Mouse (Mus musculus): ENCODE measurements at regions not wholly inside any gene's neighbourhood (a gene's known extent, or its start where the extent isn't known, plus 50 kb on each side); places are given as distances from the start of the nearest gene placed in this dataset.

- peak; percentile 76 for DNase-seq (ENCODE audit: low spot score)
- WGBS = 44% methylated on average over 5 of the region's 5 CpGs
- Histone ChIP-seq H3K4me3 (ENCODE audit: low read length) (no peak overlapping the region), H3K9ac (replicated peaks; ENCODE audit: low read length) (no peak overlapping the region), H3K27me3 (ENCODE audit: insufficient read depth, low read length) (no peaks in the 10 kb centered on the region), H3K27ac (no peak overlapping the region), H3K36me3 (ENCODE audit: insufficient read depth, low read length) (no peaks in the 10 kb centered on the region), H3K4me2 (ENCODE audit: low read depth, low read length) (no peak overlapping the region), H3K4me1 (ENCODE audit: insufficient read depth, low read length) (no peaks in the 10 kb centered on the region), H3K9me3 (ENCODE audit: low read length) (no peaks in the 10 kb centered on the region)
- peak; percentile 74 for ATAC-seq
- TF ChIP-seq CTCF (IDR thresholded peaks at IDR 0.05; ENCODE audit: low read depth) = peak; percentile 76
These were observed 137.4 kb downstream of the Kitl start for GRCm38 (mm10) chr10:100152821-100153220.

- H3K4me1 ChIP-seq (ENCODE audit: insufficient read depth, low read length) = no peaks in the 10 kb centered on the region
- no peak overlapping the region for H3K9ac ChIP-seq (replicated peaks; ENCODE audit: low read length)
- no peak overlapping the region for H3K4me3 ChIP-seq (ENCODE audit: low read length)
- DNase-seq (ENCODE audit: low spot score) (no peak), ATAC-seq (no peak)
- H3K27ac ChIP-seq = no peak overlapping the region
- H3K9me3 ChIP-seq (ENCODE audit: low read length) = no peaks in the 10 kb centered on the region
- 92% methylated on average over 3 of the region's 3 CpGs for WGBS
- H3K27me3 ChIP-seq (ENCODE audit: insufficient read depth, low read length) = no peaks in the 10 kb centered on the region
- no peak for TF ChIP-seq CTCF (IDR thresholded peaks at IDR 0.05; ENCODE audit: low read depth)
- no peak overlapping the region for H3K4me2 ChIP-seq (ENCODE audit: low read depth, low read length)
- H3K36me3 ChIP-seq (ENCODE audit: insufficient read depth, low read length) = no peaks in the 10 kb centered on the region
These were observed 137.9 kb downstream of the Kitl start for GRCm38 (mm10) chr10:100153311-100153710.

DNA sequence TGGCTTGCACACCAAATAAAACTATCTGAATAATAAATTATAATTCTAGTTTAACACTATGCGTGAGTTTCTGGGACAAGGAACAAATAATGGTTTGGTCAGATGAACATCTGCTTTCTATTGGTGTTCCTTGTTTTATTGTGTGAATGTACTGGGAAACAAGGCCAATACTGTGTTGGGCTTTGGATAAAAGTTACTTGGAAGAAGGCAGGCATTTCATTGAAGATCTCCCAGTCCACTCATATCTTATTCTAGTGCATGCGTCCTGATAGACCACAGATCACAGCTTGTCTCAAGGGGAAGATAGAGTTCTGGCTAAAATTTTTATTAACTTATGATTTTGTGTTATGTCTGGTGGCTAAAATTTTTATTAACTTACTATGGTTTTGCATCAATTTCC is 140.1 kb downstream of the Kitl start:
- DNase-seq (ENCODE audit: low spot score) (no peak), ATAC-seq (no peak)
- no peak overlapping the region for H3K27ac ChIP-seq
- H3K4me2 ChIP-seq (ENCODE audit: low read depth, low read length) = no peak overlapping the region
- no peaks in the 10 kb centered on the region for H3K9me3 ChIP-seq (ENCODE audit: low read length)
- 80% methylated on average over 2 of the region's 2 CpGs for WGBS
- H3K9ac ChIP-seq (replicated peaks; ENCODE audit: low read length) = no peak overlapping the region
- TF ChIP-seq CTCF (IDR thresholded peaks at IDR 0.05; ENCODE audit: low read depth) = no peak
- H3K4me1 ChIP-seq (ENCODE audit: insufficient read depth, low read length) = no peaks in the 10 kb centered on the region
- no peaks in the 10 kb centered on the region for H3K27me3 ChIP-seq (ENCODE audit: insufficient read depth, low read length)
- H3K36me3 ChIP-seq (ENCODE audit: insufficient read depth, low read length) = no peaks in the 10 kb centered on the region
- no peak overlapping the region for H3K4me3 ChIP-seq (ENCODE audit: low read length)

DNA sequence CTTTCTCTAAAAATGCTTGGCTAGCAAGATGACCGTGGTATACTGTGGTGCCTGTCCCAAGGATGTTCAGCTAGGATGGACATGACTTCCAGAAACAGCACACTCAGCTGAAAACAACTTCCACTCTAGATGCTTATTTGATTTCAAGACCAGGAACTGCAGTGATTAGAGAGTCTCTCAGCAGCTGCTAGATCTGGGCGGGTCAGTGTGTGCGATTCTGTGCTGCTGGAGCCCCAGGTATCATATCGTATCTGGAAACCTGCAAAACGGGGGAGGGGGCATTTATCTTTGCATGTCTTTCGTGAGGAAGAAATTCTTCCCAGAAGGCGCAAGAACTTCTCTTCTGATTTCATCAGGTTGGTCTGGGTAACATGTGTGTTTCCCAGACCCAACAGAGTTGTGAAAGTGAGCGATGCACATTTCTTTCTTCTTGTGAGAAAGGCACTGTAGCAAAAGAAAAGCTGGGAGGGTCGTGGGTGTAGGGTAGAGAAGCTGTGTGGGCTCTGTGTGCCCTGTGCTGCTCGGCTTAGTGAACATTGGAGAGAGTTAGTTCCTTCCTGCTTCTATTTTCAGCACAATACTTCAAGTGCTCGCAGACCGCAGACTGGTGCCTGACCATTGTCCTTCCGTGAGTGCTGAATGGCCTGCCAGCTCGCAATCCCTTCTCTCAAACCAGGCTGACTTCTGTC is 144.6 kb downstream of the Kitl start:
- Histone ChIP-seq H3K4me2 (ENCODE audit: low read depth, low read length) (no peak overlapping the region), H3K9ac (replicated peaks; ENCODE audit: low read length) (no peak overlapping the region), H3K4me3 (ENCODE audit: low read length) (no peak overlapping the region), H3K27ac (0 out of 2 replicates have a peak overlapping the region, but pooled peaks have one; percentile 7), H3K9me3 (ENCODE audit: low read length) (no peaks in the 10 kb centered on the region), H3K4me1 (ENCODE audit: insufficient read depth, low read length) (no peaks in the 10 kb centered on the region), H3K36me3 (ENCODE audit: insufficient read depth, low read length) (no peaks in the 10 kb centered on the region), H3K27me3 (ENCODE audit: insufficient read depth, low read length) (no peaks in the 10 kb centered on the region)
- no peak for ATAC-seq
- no peak for TF ChIP-seq CTCF (IDR thresholded peaks at IDR 0.05; ENCODE audit: low read depth)
- 75% methylated on average over 14 of the region's 14 CpGs for WGBS
- DNase-seq (ENCODE audit: low spot score) = no peak

GRCm38 (mm10) chr10:100160532-100160852 is 145.1 kb downstream of the Kitl start:
- no peaks in the 10 kb centered on the region for H3K27me3 ChIP-seq (ENCODE audit: insufficient read depth, low read length)
- no peaks in the 10 kb centered on the region for H3K36me3 ChIP-seq (ENCODE audit: insufficient read depth, low read length)
- 77% methylated on average over 4 of the region's 4 CpGs for WGBS
- H3K4me1 ChIP-seq (ENCODE audit: insufficient read depth, low read length) = no peaks in the 10 kb centered on the region
- H3K4me2 ChIP-seq (ENCODE audit: low read depth, low read length) = no peak overlapping the region
- no peak overlapping the region for H3K4me3 ChIP-seq (ENCODE audit: low read length)
- H3K27ac ChIP-seq = no peak overlapping the region
- H3K9me3 ChIP-seq (ENCODE audit: low read length) = no peaks in the 10 kb centered on the region
- DNase-seq (ENCODE audit: low spot score) = no peak
- TF ChIP-seq CTCF (IDR thresholded peaks at IDR 0.05; ENCODE audit: low read depth) = no peak
- no peak overlapping the region for H3K9ac ChIP-seq (replicated peaks; ENCODE audit: low read length)
- ATAC-seq = no peak

DNA sequence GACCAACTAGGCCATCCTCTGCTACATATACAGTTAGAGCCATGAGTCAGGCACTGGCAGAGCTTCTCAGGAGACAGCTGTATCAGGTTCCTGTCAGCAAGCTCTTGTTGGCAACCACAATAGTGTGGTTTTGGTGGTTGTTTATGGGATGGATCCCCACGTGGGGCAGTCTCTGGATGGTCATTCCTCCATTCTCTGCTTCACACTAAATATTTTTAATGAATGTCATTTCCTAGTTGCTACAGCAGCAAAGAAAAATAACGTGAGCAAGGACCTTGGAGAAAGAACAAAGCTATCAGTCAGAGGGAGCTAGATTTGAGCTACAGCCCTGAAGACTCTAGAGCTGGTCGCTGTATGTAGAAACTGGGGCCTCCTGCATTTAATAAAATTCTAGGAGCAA is 145.7 kb downstream of the Kitl start:
- H3K9ac ChIP-seq (replicated peaks; ENCODE audit: low read length) = no peak overlapping the region
- H3K4me3 ChIP-seq (ENCODE audit: low read length) = no peak overlapping the region
- no peaks in the 10 kb centered on the region for H3K27me3 ChIP-seq (ENCODE audit: insufficient read depth, low read length)
- no peak overlapping the region for H3K4me2 ChIP-seq (ENCODE audit: low read depth, low read length)
- 73% methylated on average over 3 of the region's 3 CpGs for WGBS
- H3K9me3 ChIP-seq (ENCODE audit: low read length) = no peaks in the 10 kb centered on the region
- no peaks in the 10 kb centered on the region for H3K36me3 ChIP-seq (ENCODE audit: insufficient read depth, low read length)
- no peak for DNase-seq (ENCODE audit: low spot score)
- ATAC-seq = no peak
- no peaks in the 10 kb centered on the region for H3K4me1 ChIP-seq (ENCODE audit: insufficient read depth, low read length)
- H3K27ac ChIP-seq = no peak overlapping the region
- TF ChIP-seq CTCF (IDR thresholded peaks at IDR 0.05; ENCODE audit: low read depth) = no peak

GRCm38 (mm10) chr10:100164526-100164925 is 149.1 kb downstream of the Kitl start:
- DNase-seq (ENCODE audit: low spot score) (no peak), ATAC-seq (no peak)
- Histone ChIP-seq H3K9ac (replicated peaks; ENCODE audit: low read length) (no peak overlapping the region), H3K4me1 (ENCODE audit: insufficient read depth, low read length) (no peaks in the 10 kb centered on the region), H3K4me3 (ENCODE audit: low read length) (no peak overlapping the region), H3K4me2 (ENCODE audit: low read depth, low read length) (no peak overlapping the region), H3K27me3 (ENCODE audit: insufficient read depth, low read length) (no peaks in the 10 kb centered on the region), H3K9me3 (ENCODE audit: low read length) (no peaks in the 10 kb centered on the region), H3K36me3 (ENCODE audit: insufficient read depth, low read length) (no peaks in the 10 kb centered on the region), H3K27ac (no peak overlapping the region)
- no peak for TF ChIP-seq CTCF (IDR thresholded peaks at IDR 0.05; ENCODE audit: low read depth)
- 38% methylated on average over 1 of the region's 1 CpGs for WGBS

Data from hindbrain, postnatal 0 days (tissue).